Mouse (Mus musculus) kidney, embryonic 16.5 days (tissue): ENCODE measurements around the gene Ptx4. TPM values are rescaled to one million over a fixed set of nuclear protein-coding genes. Genes with fewer than 3 reads are reported as not detected.

ENCODE experiments used
- ATAC-seq: fragments of 200-750 bp; cut with Nextera tagmentation; 2 replicates; pipeline ENCODE4 v1.8.0; 2017; ENCODE audit warnings: moderate TSS enrichment; ENCODE audit not compliant: low FRiP score, low TSS enrichment
- H3K27ac ChIP-seq: fragments of 300-500 bp; sonication (generic); 2 replicates; pipeline ENCODE4 v1.5.1; 2014; ENCODE audit warnings: low read length
- H3K27me3 ChIP-seq: fragments of 300-500 bp; sonication (generic); 2 replicates; pipeline ENCODE4 v1.6.1; 2014; ENCODE audit warnings: low read length, control low read depth, mixed read lengths; ENCODE audit not compliant: insufficient read depth
- H3K36me3 ChIP-seq: fragments of 300-500 bp; sonication (generic); 2 replicates; pipeline ENCODE4 v1.6.1; 2014; ENCODE audit warnings: low read length, control low read depth, mixed read lengths; ENCODE audit not compliant: insufficient read depth
- H3K4me1 ChIP-seq: fragments of 300-500 bp; sonication (generic); 2 replicates; pipeline ENCODE4 v1.6.1; 2014; ENCODE audit warnings: low read length, control low read depth, mixed read lengths; ENCODE audit not compliant: insufficient read depth
- H3K4me2 ChIP-seq: fragments of 300-500 bp; sonication (generic); replicated peaks from 2 replicates; pipeline ENCODE4 v1.6.1; 2014; ENCODE audit warnings: low read depth, low read length
- H3K4me3 ChIP-seq: fragments of 300-500 bp; sonication (generic); 2 replicates; pipeline ENCODE4 v1.5.1; 2014; ENCODE audit warnings: mild to moderate bottlenecking, low read length
- H3K9ac ChIP-seq: fragments of 300-500 bp; sonication (generic); replicated peaks from 2 replicates; pipeline ENCODE4 v1.6.1; 2014; ENCODE audit warnings: low read length
- H3K9me3 ChIP-seq: fragments of 300-500 bp; sonication (generic); 2 replicates; pipeline ENCODE4 v1.6.1; 2016; ENCODE audit warnings: low read length, control low read depth
- WGBS: fragments of 180-500 bp; shearing (Covaris S2); extraction: QIAGEN DNeasy Blood & Tissue Kit; methylation state at CpG from one replicate; pipeline ENCODE4 v1.1.7; 2014; 5-methylcytosine and 5-hydroxymethylcytosine counted together
- polyA plus RNA-seq: library from polyadenylated mRNA; unstranded; fragments of >200 nt; fragmentation: Nextera tagmentation; extraction: Ambion mirVana; gene quantifications from 2 replicates; pipeline ENCODE4 v1.2.1, GENCODE M21; 2015

Gene Ptx4
- polyA plus RNA-seq, 1 experiment from 2014 or later: not detected

- ATAC-seq: no peak
- no peaks in the 10 kb centered on the region for H3K36me3 ChIP-seq
- no peaks in the 10 kb centered on the region for H3K27me3 ChIP-seq
- no peak overlapping the region for H3K9ac ChIP-seq
- H3K9me3 ChIP-seq: no peaks in the 10 kb centered on the region
- 96% methylated on average over 3 of the region's 3 CpGs for WGBS
- no peak overlapping the region for H3K27ac ChIP-seq
- H3K4me2 ChIP-seq: no peak overlapping the region
- no peaks in the 10 kb centered on the region for H3K4me1 ChIP-seq
- H3K4me3 ChIP-seq: no peak overlapping the region
Measured at GRCm38 (mm10) chr17:25172558-25172957, 52.0 kb downstream of the Ptx4 start.

Other genes starting within 250 kb of the Ptx4 start
- gene Nubp2, start 234.4 kb upstream of the Ptx4 start, polyA plus RNA-seq: 63.3 and 67.1 TPM in 2 replicates
- gene Spsb3, start 234.1 kb upstream of the Ptx4 start, polyA plus RNA-seq: 46.2 and 50.4 TPM in 2 replicates
- 36.5 and 38.5 TPM in 2 replicates for gene Eme2, start 225.7 kb upstream of the Ptx4 start, polyA plus RNA-seq
- 102 TPM in 2 replicates for gene Mrps34, start 225.6 kb upstream of the Ptx4 start, polyA plus RNA-seq
- 78.1 and 86.1 TPM in 2 replicates for gene Nme3, start 224.3 kb upstream of the Ptx4 start, polyA plus RNA-seq
- gene Mapk8ip3, start 183.8 kb upstream of the Ptx4 start, polyA plus RNA-seq: 30.1 and 33.6 TPM in 2 replicates
- 197 and 218 TPM in 2 replicates for gene Jpt2, start 160.1 kb upstream of the Ptx4 start, polyA plus RNA-seq
- 5.4 and 6.6 TPM in 2 replicates for gene Cramp1l, start 105.0 kb upstream of the Ptx4 start, polyA plus RNA-seq
- gene Ift140, start 104.7 kb upstream of the Ptx4 start, polyA plus RNA-seq: 24.9 and 25.5 TPM in 2 replicates
- 34.4 and 44.7 TPM in 2 replicates for gene Tmem204, start 37.2 kb upstream of the Ptx4 start, polyA plus RNA-seq
- 49.5 and 53.4 TPM in 2 replicates for gene Telo2, start 4.8 kb upstream of the Ptx4 start, polyA plus RNA-seq
- gene Clcn7, start 12.6 kb downstream of the Ptx4 start, polyA plus RNA-seq: 23.2 and 26.8 TPM in 2 replicates
- gene Ccdc154, start 41.7 kb downstream of the Ptx4 start, polyA plus RNA-seq: not detected in 2 replicates
- not detected in 2 replicates for gene Gm38655, start 54.7 kb downstream of the Ptx4 start, polyA plus RNA-seq
- gene BC003965, start 63.8 kb downstream of the Ptx4 start, polyA plus RNA-seq: 34.4 and 35.6 TPM in 2 replicates
- gene Unkl, start 67.6 kb downstream of the Ptx4 start, polyA plus RNA-seq: 10.4 and 10.9 TPM in 2 replicates
- gene Gnptg, start 119.4 kb downstream of the Ptx4 start, polyA plus RNA-seq: 51.2 and 56.6 TPM in 2 replicates
- gene Tsr3, start 119.4 kb downstream of the Ptx4 start, polyA plus RNA-seq: 49.7 and 51.6 TPM in 2 replicates
- 2.0 and 2.3 TPM in 2 replicates for gene Baiap3, start 135.6 kb downstream of the Ptx4 start, polyA plus RNA-seq
- gene Ube2i, start 153.9 kb downstream of the Ptx4 start, polyA plus RNA-seq: 611 and 640 TPM in 2 replicates
- gene Prss34, start 177.6 kb downstream of the Ptx4 start, polyA plus RNA-seq: 0.30 TPM in 1 of 2 replicates, not detected in the other
- not detected in 2 replicates for gene Prss28, start 187.9 kb downstream of the Ptx4 start, polyA plus RNA-seq
- gene Prss29, start 197.9 kb downstream of the Ptx4 start, polyA plus RNA-seq: not detected in 2 replicates
- 0.36 and 0.49 TPM in 2 replicates for gene Tpsab1, start 224.8 kb downstream of the Ptx4 start, polyA plus RNA-seq
- 2.0 and 2.2 TPM in 2 replicates for gene Tpsb2, start 245.5 kb downstream of the Ptx4 start, polyA plus RNA-seq
- 0.25 TPM in 1 of 2 replicates, not detected in the other for gene Tpsg1, start 248.5 kb downstream of the Ptx4 start, polyA plus RNA-seq